Mouse (Mus musculus) neural tube, embryonic 14.5 days (tissue): ENCODE measurements at regions not wholly inside any gene's neighbourhood (a gene's known extent, or its start where the extent isn't known, plus 50 kb on each side); places are given as distances from the start of the nearest gene placed in this dataset.
A peak's percentile ranks its signal among the peaks of the same experiment; 100 is the strongest.

Experiments used
- ATAC-seq: fragments of 200-750 bp; cut with Nextera tagmentation; 2 replicates; pipeline ENCODE4 v1.8.0; 2017; ENCODE audit warnings: low read depth, mild to moderate bottlenecking, moderate TSS enrichment, moderate library complexity
- H3K27ac ChIP-seq: fragments of 300-500 bp; sonication (generic); 2 replicates; pipeline ENCODE4 v1.5.1; 2014; ENCODE audit warnings: low read depth, mild to moderate bottlenecking, control low read depth, low read length, moderate library complexity, mixed read lengths
- H3K27me3 ChIP-seq: fragments of 300-500 bp; sonication (generic); 2 replicates; pipeline ENCODE4 v1.6.1; 2014; ENCODE audit warnings: low read length; ENCODE audit not compliant: control insufficient read depth, insufficient read depth
- H3K36me3 ChIP-seq: fragments of 300-500 bp; sonication (generic); 2 replicates; pipeline ENCODE4 v1.6.1; 2014; ENCODE audit warnings: low read length, mixed read lengths; ENCODE audit not compliant: control insufficient read depth, insufficient read depth
- H3K4me1 ChIP-seq: fragments of 300-500 bp; sonication (generic); 2 replicates; pipeline ENCODE4 v1.6.1; 2014; ENCODE audit warnings: low read length; ENCODE audit not compliant: control insufficient read depth, insufficient read depth
- H3K4me2 ChIP-seq: fragments of 300-500 bp; sonication (generic); 2 replicates; pipeline ENCODE4 v1.6.1; 2014; ENCODE audit warnings: mild to moderate bottlenecking, low read depth, low read length, control low read depth
- H3K4me3 ChIP-seq: fragments of 300-500 bp; sonication (generic); 2 replicates; pipeline ENCODE4 v1.5.1; 2014; ENCODE audit warnings: low read depth, low read length, control low read depth, mixed read lengths
- H3K9ac ChIP-seq: fragments of 300-500 bp; sonication (generic); replicated peaks from 2 replicates; pipeline ENCODE4 v1.6.1; 2014; ENCODE audit warnings: low read depth, mild to moderate bottlenecking, control low read depth, low read length, mixed read lengths
- H3K9me3 ChIP-seq: fragments of 300-500 bp; sonication (generic); 2 replicates; pipeline ENCODE4 v1.6.1; 2016; ENCODE audit warnings: low read length; ENCODE audit not compliant: control insufficient read depth
- WGBS: fragments of 180-500 bp; shearing (Covaris S2); extraction: QIAGEN DNeasy Blood & Tissue Kit; methylation state at CpG from one replicate; pipeline ENCODE4 v1.1.7; 2014; 5-methylcytosine and 5-hydroxymethylcytosine counted together

GRCm38 (mm10) chr4:67522235-67522634 lies 694.9 kb downstream of the Tlr4 start:
- Histone ChIP-seq H3K4me1 (no peaks in the 10 kb centered on the region), H3K4me2 (no peak overlapping the region), H3K36me3 (no peaks in the 10 kb centered on the region), H3K4me3 (no peak overlapping the region), H3K27me3 (no peaks in the 10 kb centered on the region), H3K9ac (no peak overlapping the region), H3K9me3 (no peaks in the 10 kb centered on the region), H3K27ac (no peak overlapping the region)
- 83% methylated on average over 4 of the region's 4 CpGs for WGBS
- ATAC-seq: no peak

GRCm38 (mm10) chr4:67523158-67523557 lies 695.8 kb downstream of the Tlr4 start:
- Histone ChIP-seq H3K27me3 (no peaks in the 10 kb centered on the region), H3K9ac (no peak overlapping the region), H3K4me3 (no peak overlapping the region), H3K4me2 (no peak overlapping the region), H3K27ac (no peak overlapping the region), H3K36me3 (no peaks in the 10 kb centered on the region), H3K9me3 (no peaks in the 10 kb centered on the region), H3K4me1 (no peaks in the 10 kb centered on the region)
- no peak for ATAC-seq
- WGBS: 79% methylated on average over 2 of the region's 2 CpGs

GRCm38 (mm10) chr4:67529586-67529985 lies 702.2 kb downstream of the Tlr4 start:
- ATAC-seq: no peak
- H3K9me3 ChIP-seq: no peaks in the 10 kb centered on the region
- no peak overlapping the region for H3K27ac ChIP-seq
- H3K27me3 ChIP-seq: no peaks in the 10 kb centered on the region
- H3K36me3 ChIP-seq: no peaks in the 10 kb centered on the region
- no peak overlapping the region for H3K4me3 ChIP-seq
- H3K4me1 ChIP-seq: no peaks in the 10 kb centered on the region
- no peak overlapping the region for H3K9ac ChIP-seq
- H3K4me2 ChIP-seq: no peak overlapping the region
- WGBS: 61% methylated on average over 3 of the region's 3 CpGs

GRCm38 (mm10) chr4:67539466-67539865 lies 712.1 kb downstream of the Tlr4 start:
- no peaks in the 10 kb centered on the region; the same call in 1 of the 2 replicates for H3K9me3 ChIP-seq
- ATAC-seq: peak; percentile 68; the same call in 1 of the 2 replicates
- H3K36me3 ChIP-seq: no peaks in the 10 kb centered on the region
- H3K4me1 ChIP-seq: no peaks in the 10 kb centered on the region
- no peaks in the 10 kb centered on the region for H3K27me3 ChIP-seq
- no peak overlapping the region for H3K4me3 ChIP-seq
- no peak overlapping the region for H3K9ac ChIP-seq
- H3K27ac ChIP-seq: no peak overlapping the region
- H3K4me2 ChIP-seq: no peak overlapping the region
- WGBS: 37% methylated on average over 5 of the region's 5 CpGs

- H3K9ac ChIP-seq: no peak overlapping the region
- no peaks in the 10 kb centered on the region for H3K27me3 ChIP-seq
- H3K4me2 ChIP-seq: no peak overlapping the region
- WGBS: 77% methylated on average over 1 of the region's 1 CpGs
- ATAC-seq: no peak
- no peak overlapping the region for H3K27ac ChIP-seq
- H3K4me1 ChIP-seq: no peaks in the 10 kb centered on the region
- no peak overlapping the region for H3K4me3 ChIP-seq
- no peaks in the 10 kb centered on the region; the same call in 1 of the 2 replicates for H3K9me3 ChIP-seq
- H3K36me3 ChIP-seq: no peaks in the 10 kb centered on the region
Observed at GRCm38 (mm10) chr4:67546013-67546412, 718.6 kb downstream of the Tlr4 start.

GRCm38 (mm10) chr4:67547957-67548356 lies 720.6 kb downstream of the Tlr4 start:
- H3K27ac ChIP-seq: no peak overlapping the region
- ATAC-seq: no peak
- no peaks in the 10 kb centered on the region for H3K4me1 ChIP-seq
- H3K4me3 ChIP-seq: no peak overlapping the region
- H3K27me3 ChIP-seq: no peaks in the 10 kb centered on the region
- no peak overlapping the region for H3K4me2 ChIP-seq
- no peaks in the 10 kb centered on the region; the same call in 1 of the 2 replicates for H3K9me3 ChIP-seq
- no peaks in the 10 kb centered on the region for H3K36me3 ChIP-seq
- no peak overlapping the region for H3K9ac ChIP-seq
- WGBS: 94% methylated on average over 1 of the region's 1 CpGs

- Histone ChIP-seq H3K36me3 (no peaks in the 10 kb centered on the region), H3K9me3 (no peaks in the 10 kb centered on the region), H3K4me1 (no peaks in the 10 kb centered on the region), H3K9ac (no peak overlapping the region), H3K4me2 (no peak overlapping the region), H3K4me3 (no peak overlapping the region), H3K27me3 (no peaks in the 10 kb centered on the region), H3K27ac (no peak overlapping the region)
- WGBS: 89% methylated on average over 3 of the region's 3 CpGs
- ATAC-seq: no peak
Observed at GRCm38 (mm10) chr4:67553511-67553910, 726.1 kb downstream of the Tlr4 start.

GRCm38 (mm10) chr4:67574816-67575215 lies 747.4 kb downstream of the Tlr4 start:
- no peaks in the 10 kb centered on the region for H3K4me1 ChIP-seq
- no peak overlapping the region for H3K4me3 ChIP-seq
- no peaks in the 10 kb centered on the region for H3K9me3 ChIP-seq
- H3K4me2 ChIP-seq: no peak overlapping the region
- ATAC-seq: no peak
- no peaks in the 10 kb centered on the region for H3K36me3 ChIP-seq
- no peaks in the 10 kb centered on the region for H3K27me3 ChIP-seq
- no peak overlapping the region for H3K9ac ChIP-seq
- H3K27ac ChIP-seq: no peak overlapping the region
- WGBS: 57% methylated on average over 3 of the region's 3 CpGs

GRCm38 (mm10) chr4:67589501-67589900 lies 762.1 kb downstream of the Tlr4 start:
- 37% methylated on average over 1 of the region's 1 CpGs for WGBS
- H3K9ac ChIP-seq: no peak overlapping the region
- H3K4me2 ChIP-seq: no peak overlapping the region
- H3K27me3 ChIP-seq: no peaks in the 10 kb centered on the region
- H3K4me3 ChIP-seq: no peak overlapping the region
- no peaks in the 10 kb centered on the region for H3K36me3 ChIP-seq
- ATAC-seq: no peak
- H3K4me1 ChIP-seq: no peaks in the 10 kb centered on the region
- no peaks in the 10 kb centered on the region for H3K9me3 ChIP-seq
- no peak overlapping the region for H3K27ac ChIP-seq
